Mouse (Mus musculus) kidney, adult 2 months (tissue): ENCODE data around the gene Ppt1.

ENCODE experiments used
- CTCF ChIP-seq: fragments of 200-500 bp; conservative IDR thresholded peaks from 2 replicates; pipeline ENCODE4 v1.5.1; 2011; ENCODE audit warnings: low read depth, mild to moderate bottlenecking, control low read depth, low read length, moderate library complexity, mixed read lengths; ENCODE audit not compliant: insufficient read depth, insufficient read length
- POLR2A ChIP-seq: fragments of 200-500 bp; IDR thresholded peaks from one replicate; pipeline ENCODE4 v1.6.1; 2011; ENCODE audit warnings: low read depth, low read length, control low read depth

- TF ChIP-seq POLR2A (no peak), CTCF (no peak)
These were observed 67.7 kb downstream of the Ppt1 start for GRCm38 (mm10) chr4:122903709-122904108.
